Mouse (Mus musculus) urinary bladder, adult 2 months (tissue): ENCODE data around the gene Ubtf. TPM values are rescaled to one million over a fixed set of nuclear protein-coding genes. Genes with fewer than 3 reads are reported as not detected.

Experiments used
- DNase-seq: peaks from one replicate; pipeline ENCODE4 v3.0.0; 2022; ENCODE audit warnings: low spot score
- polyA plus RNA-seq: library from polyadenylated mRNA; depleted of rRNA; stranded (reverse); fragments of >200 nt; gene quantifications from 2 replicates; pipeline ENCODE4 v1.2.3, GENCODE M21; 2012; rRNA removed

The Ubtf gene
- polyA plus RNA-seq, 1 experiment = 45.7 TPM

DNA sequence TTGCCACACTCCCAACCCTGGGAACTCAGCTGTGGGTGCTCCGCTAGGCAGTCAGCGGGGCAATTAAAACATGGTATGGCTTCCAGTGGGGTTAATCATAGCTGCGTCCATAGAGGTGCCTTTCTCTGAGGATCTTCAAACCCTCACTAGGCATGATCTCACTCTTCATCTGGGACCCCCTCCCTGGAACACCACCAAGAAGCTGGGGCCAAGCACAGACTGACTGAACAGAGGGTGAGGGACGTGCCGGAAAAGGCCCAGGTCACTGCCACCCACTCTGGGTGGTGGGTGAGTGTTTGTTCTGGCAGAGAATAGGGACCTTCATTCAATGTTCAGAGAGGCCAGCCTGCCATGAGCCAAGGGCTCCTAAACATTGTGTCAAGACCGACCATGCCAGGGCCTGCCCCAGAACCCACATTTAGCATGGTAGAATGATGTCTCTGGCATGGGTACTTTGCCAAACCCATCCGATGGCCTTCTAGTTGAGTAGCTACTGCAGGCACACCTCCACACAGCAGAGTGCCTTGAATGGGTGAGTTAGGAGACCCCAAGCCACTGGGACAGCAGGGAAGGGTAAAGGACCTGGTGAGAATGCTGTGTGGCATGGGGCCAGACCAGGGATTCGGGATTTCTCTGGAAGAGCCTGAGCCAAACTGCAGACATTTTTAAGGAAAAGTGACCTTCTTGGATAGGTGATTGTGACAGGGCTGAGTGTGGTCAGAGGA is 52.7 kb downstream of the Ubtf start:
- no peak for DNase-seq

DNA sequence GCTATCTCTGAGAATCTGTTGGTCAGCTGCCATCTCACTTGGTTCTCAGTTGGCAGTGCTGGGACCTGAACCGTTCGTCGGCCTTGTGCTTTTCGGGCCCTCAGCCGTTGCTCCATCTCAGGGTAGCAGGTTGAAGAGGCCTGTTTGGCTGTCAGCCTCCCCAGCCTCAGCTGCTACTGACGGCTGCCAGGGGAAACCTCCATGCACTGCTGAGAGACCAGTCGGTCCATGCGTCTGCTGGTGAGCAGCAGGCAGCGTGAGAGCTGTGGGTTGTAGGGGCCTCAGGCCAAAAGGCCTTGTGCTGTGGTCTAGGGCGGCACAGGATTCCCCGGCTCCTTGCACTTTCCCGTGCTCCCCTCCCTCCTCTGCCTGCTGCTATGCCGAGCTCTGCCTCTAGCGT is 53.7 kb downstream of the Ubtf start:
- no peak for DNase-seq

DNA sequence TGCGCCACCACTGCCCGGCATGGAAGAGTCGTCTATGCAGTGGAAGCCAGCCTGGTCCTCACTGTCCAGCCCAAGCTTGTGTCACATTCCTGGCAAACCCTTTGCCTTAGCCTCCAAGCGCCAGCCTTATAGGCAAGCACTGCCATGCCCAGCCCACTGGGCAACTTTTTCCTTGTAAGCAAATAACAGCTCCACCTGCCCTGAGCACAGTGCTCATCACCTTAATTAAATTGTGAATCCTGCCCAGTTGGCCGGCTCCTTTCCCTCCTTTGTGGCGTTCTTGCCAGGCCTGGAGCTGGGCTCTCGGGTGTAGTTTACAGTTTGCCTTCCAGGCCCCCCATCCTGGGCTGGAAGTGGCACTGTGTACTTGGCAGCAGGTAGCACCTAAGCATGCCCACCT is 56.3 kb downstream of the Ubtf start:
- DNase-seq = no peak

DNA sequence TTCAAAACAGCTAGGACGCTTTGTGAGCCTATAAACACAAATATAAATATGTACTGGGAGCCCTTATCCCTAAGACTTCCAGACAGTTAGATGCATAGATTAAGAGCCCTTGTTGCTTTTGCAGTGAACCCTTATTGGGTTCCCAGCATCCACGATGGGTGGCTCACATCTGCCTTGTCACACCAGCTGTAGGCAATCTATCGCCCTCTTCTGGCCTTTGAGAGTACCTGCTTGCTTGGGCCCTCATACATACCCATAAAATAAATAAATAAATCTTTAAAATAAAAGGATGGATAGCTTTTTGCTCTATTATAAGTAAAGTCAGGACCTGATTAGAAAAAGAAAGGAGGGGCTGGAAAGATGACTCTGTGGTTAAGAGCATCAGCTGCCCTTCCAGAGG is 61.0 kb downstream of the Ubtf start:
- no peak for DNase-seq

DNA sequence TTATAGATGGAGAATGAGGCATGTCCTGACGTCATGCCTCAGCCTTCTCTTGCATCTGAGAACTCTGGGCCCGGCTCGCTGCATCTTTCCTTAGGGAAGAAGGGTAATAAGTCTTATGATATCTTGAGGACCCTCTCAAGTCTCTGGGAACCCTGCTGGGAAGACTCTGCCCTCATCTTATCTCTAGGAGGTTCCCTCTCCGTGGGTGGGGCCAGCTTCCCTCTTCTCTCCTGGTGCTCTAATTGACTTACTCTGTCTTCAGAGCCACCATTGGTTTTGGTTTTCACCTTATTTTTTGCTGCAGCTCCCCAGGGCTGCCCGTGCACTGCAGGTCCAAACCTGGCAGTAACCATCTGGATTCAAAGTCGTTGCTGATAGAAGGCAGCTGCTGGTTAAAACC is 61.4 kb downstream of the Ubtf start:
- no peak for DNase-seq

DNA sequence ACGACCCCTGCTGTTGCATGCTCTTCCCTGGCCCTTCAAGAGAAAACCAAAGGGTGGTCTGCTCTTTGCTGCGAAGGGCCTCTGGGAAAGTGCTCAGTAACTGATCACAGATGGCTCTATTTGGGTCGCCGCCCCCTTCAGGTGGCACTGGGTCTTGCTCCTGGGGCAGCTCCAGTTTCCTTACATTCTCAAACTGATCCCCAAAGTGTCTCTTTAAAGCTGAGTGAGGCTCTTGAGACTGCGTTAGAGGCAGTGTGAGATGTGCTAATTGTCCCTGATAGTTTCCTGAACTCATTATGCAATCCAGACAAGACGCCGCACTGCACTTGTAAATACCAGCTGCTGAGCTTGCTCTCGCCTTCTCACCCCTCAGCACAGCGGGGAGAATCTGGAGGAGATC is 62.0 kb downstream of the Ubtf start:
- no peak for DNase-seq

Other genes with a start within 250 kb of the Ubtf start
- gene Mpp2, start 231.2 kb downstream of the Ubtf start, polyA plus RNA-seq = 18.9 and 21.0 TPM in 2 replicates
- 0.19 and 0.51 TPM in 2 replicates for gene Ppy, start 218.4 kb downstream of the Ubtf start, polyA plus RNA-seq
- gene Pyy, start 211.9 kb downstream of the Ubtf start, polyA plus RNA-seq = not detected in 2 replicates
- 0.07 and 0.15 TPM in 2 replicates for gene Nags, start 174.2 kb downstream of the Ubtf start, polyA plus RNA-seq
- gene Tmem101, start 163.3 kb downstream of the Ubtf start, polyA plus RNA-seq = 15.0 and 17.4 TPM in 2 replicates
- 29.9 and 32.4 TPM in 2 replicates for gene Lsm12, start 134.4 kb downstream of the Ubtf start, polyA plus RNA-seq
- gene G6pc3, start 130.1 kb downstream of the Ubtf start, polyA plus RNA-seq = 73.3 and 80.1 TPM in 2 replicates
- 58.1 and 75.4 TPM in 2 replicates for gene Hdac5, start 89.6 kb downstream of the Ubtf start, polyA plus RNA-seq
- 0.41 TPM in 2 replicates for gene BC030867, start 70.9 kb downstream of the Ubtf start, polyA plus RNA-seq
- gene Asb16, start 51.0 kb downstream of the Ubtf start, polyA plus RNA-seq = 0.63 and 0.65 TPM in 2 replicates
- 50.8 and 57.6 TPM in 2 replicates for gene Tmub2, start 34.8 kb downstream of the Ubtf start, polyA plus RNA-seq
- gene Atxn7l3, start 23.1 kb downstream of the Ubtf start, polyA plus RNA-seq = 36.5 and 38.6 TPM in 2 replicates
- gene Slc4a1, start 46.5 kb upstream of the Ubtf start, polyA plus RNA-seq = 0.01 TPM in 1 of 2 replicates, not detected in the other
- gene Rundc3a, start 73.7 kb upstream of the Ubtf start, polyA plus RNA-seq = 1.4 and 2.9 TPM in 2 replicates
- gene Slc25a39, start 88.2 kb upstream of the Ubtf start, polyA plus RNA-seq = 80.3 and 88.2 TPM in 2 replicates
- 190 and 251 TPM in 2 replicates for gene Grn, start 110.6 kb upstream of the Ubtf start, polyA plus RNA-seq
- gene Fam171a2, start 127.9 kb upstream of the Ubtf start, polyA plus RNA-seq = 6.9 and 10.4 TPM in 2 replicates
- 5.7 and 7.2 TPM in 2 replicates for gene Itga2b, start 150.4 kb upstream of the Ubtf start, polyA plus RNA-seq
- 17.5 and 23.9 TPM in 2 replicates for gene Gpatch8, start 236.7 kb upstream of the Ubtf start, polyA plus RNA-seq